Mouse (Mus musculus) liver, embryonic 11.5 days (tissue): ENCODE measurements around the gene Onecut3. TPM values are rescaled to one million over a fixed set of nuclear protein-coding genes. Genes with fewer than 3 reads are reported as not detected.

Experiments
- ATAC-seq: fragments of 200-750 bp; cut with Nextera tagmentation; replicated peaks from 2 replicates; pipeline ENCODE4 v1.8.0; 2017; ENCODE audit warnings: moderate number of reproducible peaks, mild to moderate bottlenecking, moderate TSS enrichment, moderate library complexity; ENCODE audit not compliant: low FRiP score
- DNase-seq: peaks from one replicate; pipeline ENCODE4 v3.0.0-alpha.2; 2017; ENCODE audit warnings: low spot score
- H3K27ac ChIP-seq: fragments of 300-500 bp; sonication (generic); 2 replicates; pipeline ENCODE4 v1.5.1; 2014; ENCODE audit warnings: mild to moderate bottlenecking, low read depth, low read length, control low read depth
- H3K27me3 ChIP-seq: fragments of 300-500 bp; sonication (generic); replicated peaks from 2 replicates; pipeline ENCODE4 v1.6.1; 2014; ENCODE audit warnings: low read length, mixed read lengths; ENCODE audit not compliant: control insufficient read depth, insufficient read depth
- H3K36me3 ChIP-seq: fragments of 300-500 bp; sonication (generic); 2 replicates; pipeline ENCODE4 v1.6.1; 2014; ENCODE audit warnings: mild to moderate bottlenecking, low read length, moderate library complexity, mixed read lengths; ENCODE audit not compliant: control insufficient read depth, insufficient read depth
- H3K4me1 ChIP-seq: fragments of 300-500 bp; sonication (generic); replicated peaks from 2 replicates; pipeline ENCODE4 v1.6.1; 2014; ENCODE audit warnings: low read length, mixed read lengths; ENCODE audit not compliant: control insufficient read depth, insufficient read depth
- H3K4me2 ChIP-seq: fragments of 300-500 bp; sonication (generic); 2 replicates; pipeline ENCODE4 v1.6.1; 2014; ENCODE audit warnings: mild to moderate bottlenecking, control low read depth, moderate library complexity
- H3K4me3 ChIP-seq: fragments of 300-500 bp; sonication (generic); 2 replicates; pipeline ENCODE4 v1.5.1; 2014; ENCODE audit warnings: low read depth, low read length, control low read depth
- H3K9ac ChIP-seq: fragments of 300-500 bp; sonication (generic); 2 replicates; pipeline ENCODE4 v1.6.1; 2014; ENCODE audit warnings: low read depth, low read length, control low read depth
- H3K9me3 ChIP-seq: fragments of 300-500 bp; sonication (generic); 2 replicates; pipeline ENCODE4 v1.6.1; 2016; ENCODE audit warnings: low read length, inconsistent platforms, mixed read lengths; ENCODE audit not compliant: control insufficient read depth
- WGBS: fragments of 180-500 bp; shearing (Covaris S2); extraction: QIAGEN DNeasy Blood & Tissue Kit; methylation state at CpG from one replicate; pipeline ENCODE4 v1.1.7; 2014; 5-methylcytosine and 5-hydroxymethylcytosine counted together
- polyA plus RNA-seq: library from polyadenylated mRNA; unstranded; fragments of >200 nt; fragmentation: Nextera tagmentation; extraction: Ambion mirVana; gene quantifications from 2 replicates; pipeline ENCODE4 v1.2.1, GENCODE M21; 2014

The Onecut3 gene
- polyA plus RNA-seq, 1 experiment from 2014 or later: 1.3 TPM

DNA sequence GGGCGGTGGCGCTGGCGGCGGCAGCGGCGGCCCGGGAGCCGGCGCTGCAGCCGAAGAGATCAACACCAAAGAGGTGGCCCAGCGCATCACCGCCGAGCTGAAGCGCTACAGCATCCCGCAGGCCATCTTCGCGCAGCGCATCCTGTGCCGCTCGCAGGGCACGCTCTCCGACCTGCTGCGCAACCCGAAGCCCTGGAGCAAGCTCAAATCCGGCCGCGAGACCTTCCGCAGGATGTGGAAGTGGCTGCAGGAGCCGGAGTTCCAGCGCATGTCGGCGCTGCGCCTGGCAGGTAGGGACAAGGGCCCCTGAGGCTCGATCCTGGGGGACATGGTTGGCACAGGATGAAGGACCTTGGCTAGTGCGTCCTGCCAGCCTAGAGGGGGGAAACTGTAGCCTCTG lies 1.3 kb downstream of the Onecut3 start:
- H3K36me3 ChIP-seq: no peaks in the 10 kb centered on the region
- H3K27me3 ChIP-seq: peaks cover 100% of the 10 kb centered on the region
- no peak for ATAC-seq
- peaks cover 14% of the 10 kb centered on the region for H3K4me1 ChIP-seq
- H3K9me3 ChIP-seq: no peaks in the 10 kb centered on the region
- WGBS: under 1% methylated on average over 34 of the region's 35 CpGs
- peak overlapping the region; percentile 39 for H3K27ac ChIP-seq
- peak overlapping the region; percentile 54 for H3K4me3 ChIP-seq
- no peak for DNase-seq
- peak overlapping the region; percentile 48; the same call in 1 of the 2 replicates for H3K9ac ChIP-seq
- peak overlapping the region; percentile 68 for H3K4me2 ChIP-seq

DNA sequence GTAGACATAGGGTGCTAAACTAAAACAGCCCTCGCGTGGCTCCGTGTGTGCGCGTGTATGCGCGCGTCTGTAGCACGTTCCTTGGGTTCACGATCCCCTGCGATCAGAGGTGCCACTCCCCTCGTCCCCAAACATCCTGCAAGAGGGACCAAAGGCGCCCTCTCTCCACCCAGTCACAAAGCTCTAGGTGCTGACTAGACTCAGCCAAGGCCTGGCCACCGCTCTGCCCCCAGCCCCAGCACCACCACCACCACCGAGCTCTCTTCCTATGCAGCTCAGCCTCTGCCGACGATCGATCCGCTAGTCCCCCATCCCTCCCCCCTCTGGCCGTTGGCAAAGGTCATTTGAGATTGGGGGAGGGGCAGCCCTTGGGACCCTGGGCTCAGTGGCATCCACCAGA lies 1.8 kb downstream of the Onecut3 start:
- Histone ChIP-seq H3K27ac (peak overlapping the region; percentile 39; the same call in 1 of the 2 replicates), H3K4me2 (peak overlapping the region; percentile 68), H3K9me3 (no peaks in the 10 kb centered on the region), H3K27me3 (peaks cover 100% of the 10 kb centered on the region), H3K36me3 (no peaks in the 10 kb centered on the region), H3K4me1 (peaks cover 14% of the 10 kb centered on the region), H3K9ac (0 out of 2 replicates have a peak overlapping the region, but pooled peaks have one; percentile 48), H3K4me3 (peak overlapping the region; percentile 54)
- no peak for DNase-seq
- 3% methylated on average over 20 of the region's 20 CpGs for WGBS
- ATAC-seq: peak; percentile 45

DNA sequence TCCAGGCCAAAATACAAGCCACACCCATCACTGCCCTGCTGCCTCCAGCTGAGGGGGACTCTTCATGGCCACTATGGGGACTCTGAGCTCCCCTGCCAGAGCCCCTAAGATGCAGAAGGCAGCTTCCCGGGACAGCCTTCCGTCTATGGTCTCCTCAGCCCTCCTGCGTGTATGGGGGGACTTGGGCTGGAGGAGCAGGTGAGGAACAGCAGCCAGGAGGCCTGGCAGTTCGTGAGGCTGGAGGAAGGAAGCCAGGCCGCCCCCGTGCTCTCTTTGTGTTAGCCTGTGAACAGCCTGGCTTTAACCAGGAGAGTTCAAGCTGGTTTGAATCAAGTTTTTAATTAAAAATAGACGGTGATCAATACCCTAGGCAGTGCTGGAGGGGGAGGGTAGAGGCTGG lies 7.7 kb downstream of the Onecut3 start:
- no peak overlapping the region for H3K4me3 ChIP-seq
- no peak for ATAC-seq
- H3K4me2 ChIP-seq: no peak overlapping the region
- H3K27me3 ChIP-seq: peaks cover 90% of the 10 kb centered on the region
- H3K4me1 ChIP-seq: peaks cover 2% of the 10 kb centered on the region
- WGBS: 4% methylated on average over 7 of the region's 7 CpGs
- H3K9ac ChIP-seq: no peak overlapping the region
- no peak overlapping the region for H3K27ac ChIP-seq
- no peaks in the 10 kb centered on the region for H3K36me3 ChIP-seq
- no peaks in the 10 kb centered on the region for H3K9me3 ChIP-seq
- no peak for DNase-seq

DNA sequence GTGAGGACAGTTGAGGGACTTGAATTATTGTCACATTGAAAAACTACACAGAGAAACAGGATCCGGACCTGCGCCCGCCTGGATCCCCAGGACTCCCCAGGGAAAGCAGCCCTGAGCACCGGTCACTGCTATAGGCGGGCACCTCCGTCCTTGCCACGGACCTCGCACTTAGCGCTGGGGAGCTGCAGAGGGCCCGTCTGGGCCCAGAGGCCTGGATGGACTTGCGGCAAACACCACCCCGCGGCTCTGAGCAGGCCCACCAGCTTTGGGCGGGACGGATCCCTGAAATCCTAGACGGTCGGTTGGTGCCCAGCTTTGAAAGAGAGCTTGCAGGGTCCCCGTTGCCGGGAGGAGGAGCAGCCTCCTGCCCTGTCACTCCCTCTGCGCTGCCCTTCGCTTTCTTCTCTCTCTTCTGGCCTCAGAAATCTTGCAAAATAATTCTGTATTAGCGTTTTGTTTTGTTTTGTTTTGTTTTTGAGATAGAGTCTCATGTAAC lies 8.2 kb downstream of the Onecut3 start:
- no peak for ATAC-seq

DNA sequence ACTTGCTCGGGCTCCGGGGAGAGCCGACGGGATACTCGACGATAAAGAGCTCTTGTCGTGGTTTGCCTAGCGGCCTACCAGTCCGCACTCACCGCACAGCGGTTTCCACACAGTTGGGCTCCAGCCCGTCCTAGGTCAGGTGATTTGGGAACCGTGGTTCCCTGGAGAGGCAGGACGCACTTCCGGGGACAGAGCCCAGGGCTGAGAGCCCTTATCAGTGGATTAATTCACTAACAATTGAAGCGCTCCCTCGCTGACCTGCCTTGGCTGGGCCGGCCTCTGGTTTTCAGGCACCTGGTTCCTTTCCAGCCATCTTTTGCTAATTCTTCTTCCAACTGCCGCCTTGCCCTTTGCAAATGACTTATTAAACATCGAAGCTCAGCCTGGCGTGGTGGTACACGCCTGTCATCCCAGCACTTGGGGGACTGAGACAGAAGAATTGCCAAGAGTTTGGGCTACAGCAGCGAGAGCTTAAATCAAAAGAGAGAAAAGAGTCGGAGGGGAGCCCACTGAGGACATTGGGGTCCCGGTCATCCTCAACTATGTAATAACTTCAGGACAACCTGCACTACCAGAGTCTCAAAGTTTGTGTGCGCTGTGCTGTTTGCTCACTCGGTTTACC lies 9.1 kb downstream of the Onecut3 start:
- Histone ChIP-seq H3K4me3 (no peak overlapping the region), H3K9me3 (no peaks in the 10 kb centered on the region), H3K27ac (no peak overlapping the region), H3K4me2 (peak overlapping the region; percentile 41), H3K4me1 (peaks cover 2% of the 10 kb centered on the region), H3K36me3 (no peaks in the 10 kb centered on the region), H3K9ac (no peak overlapping the region), H3K27me3 (peaks cover 78% of the 10 kb centered on the region)
- no peak for DNase-seq
- ATAC-seq: 0 out of 2 replicates have a peak, but pooled peaks have one; percentile 45
- WGBS: 3% methylated on average over 27 of the region's 27 CpGs

More for the DNA sequence above, 8.2 kb downstream of the Onecut3 start:
- Histone ChIP-seq H3K27ac (no peak overlapping the region), H3K4me2 (no peak overlapping the region), H3K9me3 (no peaks in the 10 kb centered on the region), H3K4me1 (peaks cover 2% of the 10 kb centered on the region), H3K27me3 (peaks cover 86% of the 10 kb centered on the region), H3K36me3 (no peaks in the 10 kb centered on the region), H3K4me3 (no peak overlapping the region), H3K9ac (no peak overlapping the region)
- DNase-seq: no peak
- 6% methylated on average over 22 of the region's 22 CpGs for WGBS

DNA sequence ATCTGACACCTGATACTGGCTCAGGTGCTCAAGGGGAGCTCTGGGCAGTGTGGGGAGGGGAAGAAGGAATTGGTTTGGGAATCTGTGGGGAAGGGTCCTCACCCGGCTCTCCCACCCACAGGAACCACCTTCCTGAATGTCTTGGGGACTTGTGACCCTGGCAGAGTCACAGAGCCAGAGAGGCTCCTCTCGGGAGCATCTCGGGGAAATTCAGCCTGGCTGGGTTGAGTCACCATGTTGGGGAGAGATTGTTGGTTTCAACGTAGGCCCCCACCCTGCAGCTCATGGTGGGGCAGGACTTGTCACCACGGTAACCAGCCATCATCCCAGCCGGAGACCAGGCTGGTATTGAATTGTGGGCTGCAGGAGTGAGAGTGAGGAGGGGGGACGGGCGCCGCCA lies 10.1 kb downstream of the Onecut3 start:
- no peaks in the 10 kb centered on the region for H3K36me3 ChIP-seq
- ATAC-seq (no peak), DNase-seq (no peak)
- WGBS: 13% methylated on average over 9 of the region's 9 CpGs
- H3K27me3 ChIP-seq: peaks cover 70% of the 10 kb centered on the region
- H3K4me2 ChIP-seq: no peak overlapping the region
- H3K4me3 ChIP-seq: no peak overlapping the region
- no peak overlapping the region for H3K27ac ChIP-seq
- no peaks in the 10 kb centered on the region for H3K9me3 ChIP-seq
- no peak overlapping the region for H3K9ac ChIP-seq
- peaks cover 2% of the 10 kb centered on the region for H3K4me1 ChIP-seq

DNA sequence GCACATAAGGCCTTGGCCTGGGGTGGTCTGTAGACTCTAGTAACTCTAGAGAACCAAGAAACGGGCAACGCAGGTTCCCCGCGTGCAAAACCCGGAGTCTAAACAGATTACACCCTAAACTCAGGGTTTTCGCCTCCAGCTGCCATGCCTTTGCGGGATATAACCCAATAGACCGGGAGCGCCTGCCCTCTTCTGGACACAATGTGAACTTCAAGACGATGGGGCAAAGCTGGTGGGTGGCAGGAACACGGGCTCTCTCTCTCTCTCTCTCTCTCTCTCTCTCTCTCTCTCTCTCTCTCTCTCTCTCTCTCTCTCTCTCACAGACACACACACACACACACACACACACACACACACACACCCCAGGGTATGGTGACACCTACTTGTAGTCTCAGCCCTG lies 11.6 kb downstream of the Onecut3 start:
- Histone ChIP-seq H3K4me2 (no peak overlapping the region), H3K4me3 (no peak overlapping the region), H3K27ac (no peak overlapping the region), H3K4me1 (peaks cover 6% of the 10 kb centered on the region), H3K9ac (no peak overlapping the region), H3K9me3 (no peaks in the 10 kb centered on the region), H3K27me3 (peaks cover 63% of the 10 kb centered on the region), H3K36me3 (no peaks in the 10 kb centered on the region)
- WGBS: under 1% methylated on average over 11 of the region's 11 CpGs
- ATAC-seq: no peak
- DNase-seq: peak; percentile 63

DNA sequence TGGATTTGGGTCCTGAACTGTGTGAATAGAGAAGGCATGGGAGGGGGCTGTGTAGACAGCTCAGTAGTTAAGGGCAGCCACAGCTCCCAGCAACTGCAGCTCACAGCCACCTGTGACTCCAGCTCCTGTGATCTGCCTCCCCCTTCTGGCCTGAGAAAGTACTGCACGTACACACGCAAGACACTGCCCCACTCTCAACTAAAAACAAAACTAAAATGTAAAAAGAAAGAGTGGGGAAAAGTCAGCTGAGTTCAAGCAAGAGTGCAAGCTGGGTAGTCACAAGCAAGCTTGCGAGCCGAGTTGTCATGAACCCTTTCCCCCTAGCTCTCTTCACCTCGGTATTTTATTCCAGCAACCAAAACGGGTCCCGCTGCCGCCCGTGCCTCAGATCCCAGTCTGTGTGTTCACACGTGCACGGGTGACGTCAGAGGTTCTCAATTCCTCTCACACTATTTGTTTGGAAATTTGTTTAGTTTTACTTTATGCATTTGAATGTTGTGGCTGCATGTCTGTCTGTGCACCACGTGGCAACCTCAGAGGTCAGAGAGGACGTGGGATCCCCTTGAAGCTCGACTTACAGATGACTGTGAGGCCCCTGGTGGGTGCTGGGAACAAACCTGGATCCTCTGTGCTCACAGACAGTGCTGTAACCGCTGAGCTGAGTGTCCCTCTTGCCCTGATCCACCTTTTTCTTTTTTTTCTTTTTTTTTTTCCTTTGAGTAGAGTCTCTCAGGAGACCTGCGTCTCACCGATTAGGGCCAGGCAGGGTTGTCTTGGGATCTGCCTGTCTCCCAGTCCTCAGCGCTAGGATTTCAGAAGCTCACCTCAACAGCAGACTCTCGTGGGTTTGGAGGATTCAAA lies 15.0 kb downstream of the Onecut3 start:
- Histone ChIP-seq H3K27me3 (peaks cover 56% of the 10 kb centered on the region), H3K27ac (no peak overlapping the region), H3K9me3 (no peaks in the 10 kb centered on the region), H3K4me1 (peaks cover 6% of the 10 kb centered on the region; the same call in 1 of the 2 replicates), H3K4me3 (peak overlapping the region; percentile 41), H3K36me3 (no peaks in the 10 kb centered on the region), H3K4me2 (peak overlapping the region; percentile 77), H3K9ac (peak overlapping the region; percentile 64)
- ATAC-seq (peak; percentile 67), DNase-seq (peak; percentile 73)
- 8% methylated on average over 20 of the region's 20 CpGs for WGBS
